In the genomic region with DNA sequence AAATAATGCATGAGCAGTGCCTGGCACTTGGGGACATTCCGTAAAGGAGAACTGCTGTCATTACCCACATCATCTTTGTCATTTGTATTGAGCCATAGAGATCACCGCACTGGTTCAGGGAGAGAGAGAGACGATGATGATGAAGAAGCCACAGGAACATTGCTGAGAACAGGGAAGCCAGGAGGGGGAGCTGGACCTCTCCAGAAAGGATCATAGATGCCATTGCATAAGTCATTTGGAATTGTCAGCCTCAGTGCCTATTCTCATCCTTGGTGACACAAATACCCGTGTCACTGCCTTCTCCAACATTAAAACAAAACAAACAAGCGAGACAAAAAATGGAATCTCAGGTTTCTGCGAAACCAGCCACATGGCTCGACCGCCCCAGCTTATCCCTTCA, we compare ENCODE assay signal across 17 mouse cellular contexts. TPM values are rescaled to one million over a fixed set of nuclear protein-coding genes. Genes with fewer than 3 reads are reported as not detected.
DNase-seq lines count a peak whose midpoint lies in the region; ATAC-seq and TF ChIP-seq lines count a peak whose summit lies in the region.
"Had no signal": no experiment of that assay in that cellular context is flagged by ENCODE, and none has a peak within 500 bp of the region (broad histone marks: within the 10 kb centered on the region; RNA-seq: fewer than 3 reads in every experiment).

No protein-coding gene starts in this region.

- DNase-seq in adrenal gland, postnatal 14 days = peak; percentile 9
- no peak for DNase-seq in adrenal gland, adult 18-20 months (ENCODE audit: low spot score in 2 of 2)
- peak; percentile 13 for DNase-seq in kidney, adult 18-20 months
- no peak for DNase-seq in kidney, adult 11 months
- DNase-seq in MEL (ENCODE audit: low read depth, low spot score) = no peak
- DNase-seq in lung, adult 2 months = no peak
- DNase-seq in urinary bladder, postnatal 25 days (ENCODE audit: low spot score) = no peak
- DNase-seq: adrenal gland, postnatal 25 days; cerebellum, adult 2 months; gastrocnemius, postnatal 25 days; liver had no signal

- no peak for TF ChIP-seq EP300 in MEL (IDR thresholded peaks at IDR 0.05; ENCODE audit: low read depth in 1 of 2, low read length in 2 of 2)

- H3K27ac ChIP-seq in MEL (ENCODE audit: control insufficient read depth, low read depth, low read length) = no peak overlapping the region
- H3K27ac ChIP-seq: heart, embryonic 13.5 days; hindbrain, embryonic 14.5 days; neural tube, embryonic 13.5 days; stomach, embryonic 15.5 days had no signal

- peaks cover 0 to 10% of the 10 kb centered on the region in 2 experiments; a peak in 3 of 4 replicates for H3K27me3 ChIP-seq in MEL (ENCODE audit: control insufficient read depth in 1 of 2, insufficient read depth in 2 of 2, low read length in 2 of 2)
- H3K27me3 ChIP-seq: heart, embryonic 13.5 days; neural tube, embryonic 13.5 days; stomach, embryonic 15.5 days had no signal

- no peak for TF ChIP-seq CTCF in MEL (IDR thresholded peaks at IDR 0.05 in 2 of 3, conservative IDR thresholded peaks at IDR 0.05 in 1 of 3; ENCODE audit: control insufficient read depth in 1 of 3, insufficient read depth in 1 of 3, low read depth in 2 of 3, low read length in 3 of 3, poor library complexity in 1 of 3, severe bottlenecking in 1 of 3)
- peak; percentile 33; the same call in 1 of the 2 replicates for TF ChIP-seq CTCF in lung, adult 2 months (IDR thresholded peaks at IDR 0.05; ENCODE audit: insufficient read depth, low read length)

- H3K9ac ChIP-seq in MEL (ENCODE audit: control insufficient read depth, low read depth, low read length, poor library complexity, severe bottlenecking) = no peak overlapping the region
- H3K9ac ChIP-seq: heart, embryonic 13.5 days; hindbrain, embryonic 14.5 days; neural tube, embryonic 13.5 days; stomach, embryonic 15.5 days had no signal

- H3K4me3 ChIP-seq in MEL (ENCODE audit: control insufficient read depth in 1 of 2, insufficient read depth in 1 of 2, low read depth in 2 of 2, low read length in 2 of 2) = no peak overlapping the region
- H3K4me3 ChIP-seq in lung, adult 2 months (replicated peaks; ENCODE audit: extremely low read depth, low read depth, low read length) = no peak overlapping the region
- H3K4me3 ChIP-seq: heart, embryonic 13.5 days; neural tube, embryonic 13.5 days; stomach, embryonic 15.5 days had no signal

- H3K36me3 ChIP-seq in MEL (ENCODE audit: control insufficient read depth in 1 of 2, insufficient read depth in 2 of 2, low read length in 2 of 2) = no peaks in the 10 kb centered on the region
- H3K36me3 ChIP-seq: heart, embryonic 13.5 days; neural tube, embryonic 13.5 days; stomach, embryonic 15.5 days had no signal

- TF ChIP-seq RAD21 in MEL (IDR thresholded peaks at IDR 0.05; ENCODE audit: low read depth, low read length) = no peak

- 62% methylated on average over 8 of the region's 8 CpGs for WGBS in lung, adult 2 months

- no peaks in the 10 kb centered on the region for H3K79me2 ChIP-seq in MEL (ENCODE audit: control insufficient read depth, insufficient read depth, low read length, poor library complexity)

- H3K9me3 ChIP-seq in MEL (replicated peaks; ENCODE audit: insufficient read depth, low read length) = no peaks in the 10 kb centered on the region
- H3K9me3 ChIP-seq: heart, embryonic 13.5 days; neural tube, embryonic 13.5 days; stomach, embryonic 15.5 days had no signal

- no peak for TF ChIP-seq POLR2A in MEL (IDR thresholded peaks at IDR 0.05; ENCODE audit: control insufficient read depth in 1 of 2, insufficient read depth in 1 of 2, low read depth in 1 of 2, low read length in 2 of 2, poor library complexity in 1 of 2)
- no peak for TF ChIP-seq POLR2A in lung, adult 2 months (IDR thresholded peaks at IDR 0.05; ENCODE audit: borderline replicate concordance, extremely low read depth, low read depth, low read length)

- no peak for ATAC-seq in megakaryocyte-erythroid progenitor cell, adult 5-6 weeks (replicated peaks; ENCODE audit: low FRiP score, low TSS enrichment, poor library complexity, severe bottlenecking)
- ATAC-seq: forebrain, embryonic 14.5 days had no signal

- H3K4me1 ChIP-seq in MEL (ENCODE audit: control insufficient read depth in 1 of 2, insufficient read depth in 2 of 2, low read length in 2 of 2) = no peaks in the 10 kb centered on the region
- no peaks in the 10 kb centered on the region; the same call in 1 of the 2 replicates for H3K4me1 ChIP-seq in lung, adult 2 months (ENCODE audit: control insufficient read depth, insufficient read depth, low read length)
- H3K4me1 ChIP-seq: neural tube, embryonic 13.5 days; stomach, embryonic 15.5 days had no signal

TF ChIP-seq in MEL, 35 proteins besides CTCF, POLR2A, EP300 and RAD21:
- TF ChIP-seq E2F4 (IDR thresholded peaks at IDR 0.05; ENCODE audit: borderline replicate concordance, low read depth, low read length) = no peak
- no peak for TF ChIP-seq POLR2AphosphoS2 (IDR thresholded peaks at IDR 0.05; ENCODE audit: low read length)
- TF ChIP-seq SMC3 (IDR thresholded peaks at IDR 0.05; ENCODE audit: low read depth, low read length) = 0 out of 2 replicates have a peak, but pooled peaks have one; percentile 7

RNA-seq across cellular contexts. Expression of gene Pcnx, which starts 23.7 kb away (rescaled TPM):
- total RNA-seq in adrenal gland, postnatal 14 days (2021) = 57.7 and 60.7 TPM in 2 replicates
- total RNA-seq in adrenal gland, adult 18-20 months (2021) = 10 to 100 TPM; 56.9 to 59.2 TPM
- 8.9 and 11.4 TPM in 2 replicates for total RNA-seq in MEL (2012; rRNA removed)
- polyA plus RNA-seq in MEL (2012; ENCODE audit: insufficient read depth in 1 of 2, insufficient read length in 2 of 2, low read depth in 1 of 2, low replicate concordance in 2 of 2, missing spikeins in 1 of 2) = 100 to 1,000 TPM in 1 of 2 experiments, 10 to 100 TPM in 1; 20.6 to 140 TPM
- 39.7 and 66.8 TPM in 2 replicates for polyA plus RNA-seq in lung, adult 2 months (2012; rRNA removed)
- 16.3 and 33.8 TPM in 2 replicates for total RNA-seq in megakaryocyte-erythroid progenitor cell, adult 5-6 weeks (2014; fragmentation: Nextera tagmentation)
- total RNA-seq in megakaryocyte-erythroid progenitor cell, adult 5-6 weeks (2017) = 3.9 and 6.4 TPM in 2 replicates

RNA-seq across cellular contexts. Expression of gene Map3k9, which starts 55.2 kb away (rescaled TPM):
- total RNA-seq in adrenal gland, postnatal 14 days (2021) = 1.0 and 2.0 TPM in 2 replicates
- 1 to 10 TPM in 1 of 2 experiments, under 1 TPM in 1; 0.89 to 2.8 TPM for total RNA-seq in adrenal gland, adult 18-20 months (2021)
- not detected in 2 replicates for total RNA-seq in MEL (2012; rRNA removed)
- polyA plus RNA-seq in MEL (2012; ENCODE audit: insufficient read depth in 1 of 2, insufficient read length in 2 of 2, low read depth in 1 of 2, low replicate concordance in 2 of 2, missing spikeins in 1 of 2) = not detected
- polyA plus RNA-seq in lung, adult 2 months (2012; rRNA removed) = 5.9 and 6.7 TPM in 2 replicates
- total RNA-seq in megakaryocyte-erythroid progenitor cell, adult 5-6 weeks (2014; fragmentation: Nextera tagmentation) = 0.67 TPM in 1 of 2 replicates, not detected in the other
- 0.19 TPM in 1 of 2 replicates, not detected in the other for total RNA-seq in megakaryocyte-erythroid progenitor cell, adult 5-6 weeks (2017)

Comparison
In these comparisons a context has a peak if more than half of its experiments do, and no peak if none do; other contexts are left out.
1. DNase-seq: peak in adrenal gland, postnatal 14 days (single experiment) and kidney, adult 18-20 months (single experiment); none in adrenal gland, adult 18-20 months (0 of 2), kidney, adult 11 months (single experiment), MEL (single experiment), lung, adult 2 months (single experiment) and urinary bladder, postnatal 25 days (single experiment).